Mouse (Mus musculus) lung, adult 2 months (tissue): ENCODE measurements around the gene Rsu1. TPM values are rescaled to one million over a fixed set of nuclear protein-coding genes. Genes with fewer than 3 reads are reported as not detected.

Experiments
- DNase-seq: peaks from one replicate; pipeline ENCODE4 v3.0.0; 2022
- H3K4me1 ChIP-seq: fragments of 200-500 bp; 2 replicates; pipeline ENCODE4 v1.6.1; 2011; ENCODE audit warnings: low read length; ENCODE audit not compliant: control insufficient read depth, insufficient read depth
- H3K4me3 ChIP-seq: fragments of 200-500 bp; replicated peaks from 2 replicates; pipeline ENCODE3; 2011; ENCODE audit warnings: low read depth, mild to moderate bottlenecking, control low read depth, low read length; ENCODE audit errors: extremely low read depth
- CTCF ChIP-seq: fragments of 200-500 bp; IDR thresholded peaks from 2 replicates; pipeline ENCODE4 v1.5.1; 2011; ENCODE audit warnings: mild to moderate bottlenecking, low read length, control low read depth; ENCODE audit not compliant: insufficient read depth
- POLR2A ChIP-seq: fragments of 200-500 bp; IDR thresholded peaks from 2 replicates; pipeline ENCODE4 v1.6.1; 2011; ENCODE audit warnings: low read depth, mild to moderate bottlenecking, control low read depth, low read length, borderline replicate concordance; ENCODE audit errors: extremely low read depth
- WGBS: fragments of 180-500 bp; shearing (Covaris S2); methylation state at CpG from one replicate; pipeline ENCODE4 v1.1.7; 2018; 5-methylcytosine and 5-hydroxymethylcytosine counted together
- polyA plus RNA-seq: library from polyadenylated mRNA; depleted of rRNA; stranded (reverse); fragments of >200 nt; gene quantifications from 2 replicates; pipeline ENCODE4 v1.2.3, GENCODE M21; 2012

Gene Rsu1
- polyA plus RNA-seq, 1 experiment = 125 TPM

DNA sequence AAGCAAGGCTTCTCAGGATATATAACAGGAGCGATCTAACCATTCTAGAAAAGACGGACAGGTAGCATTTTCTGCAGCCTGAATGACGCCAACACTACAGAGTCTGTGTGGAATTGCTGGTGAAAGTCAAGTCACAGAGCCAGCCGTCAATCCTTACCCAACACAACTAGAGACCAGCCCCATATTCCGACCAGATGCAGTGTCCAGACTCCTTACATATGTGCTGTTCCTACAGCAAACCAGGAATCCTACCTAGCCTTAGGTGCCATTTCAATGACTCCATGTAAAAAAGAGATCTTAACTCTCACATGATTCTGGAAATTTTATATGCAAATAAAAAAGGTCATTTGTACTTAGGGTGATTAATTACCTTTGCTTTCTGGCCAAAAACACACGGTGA, 38.9 kb downstream of the Rsu1 start:
- TF ChIP-seq CTCF (no peak), POLR2A (no peak)
- Histone ChIP-seq H3K4me1 (no peaks in the 10 kb centered on the region), H3K4me3 (no peak overlapping the region)
- 90% methylated on average over 6 of the region's 6 CpGs for WGBS
- DNase-seq = no peak

GRCm38 (mm10) chr2:13229686-13230085, 41.5 kb downstream of the Rsu1 start:
- TF ChIP-seq CTCF (no peak), POLR2A (no peak)
- Histone ChIP-seq H3K4me1 (no peaks in the 10 kb centered on the region), H3K4me3 (no peak overlapping the region)
- 78% methylated on average over 3 of the region's 3 CpGs for WGBS
- no peak for DNase-seq

- Histone ChIP-seq H3K4me1 (no peaks in the 10 kb centered on the region), H3K4me3 (no peak overlapping the region)
- TF ChIP-seq POLR2A = no peak
- no peak for TF ChIP-seq CTCF
- 73% methylated on average over 4 of the region's 4 CpGs for WGBS
- DNase-seq = no peak
Observed at GRCm38 (mm10) chr2:13226031-13226430, 45.2 kb downstream of the Rsu1 start.

DNA sequence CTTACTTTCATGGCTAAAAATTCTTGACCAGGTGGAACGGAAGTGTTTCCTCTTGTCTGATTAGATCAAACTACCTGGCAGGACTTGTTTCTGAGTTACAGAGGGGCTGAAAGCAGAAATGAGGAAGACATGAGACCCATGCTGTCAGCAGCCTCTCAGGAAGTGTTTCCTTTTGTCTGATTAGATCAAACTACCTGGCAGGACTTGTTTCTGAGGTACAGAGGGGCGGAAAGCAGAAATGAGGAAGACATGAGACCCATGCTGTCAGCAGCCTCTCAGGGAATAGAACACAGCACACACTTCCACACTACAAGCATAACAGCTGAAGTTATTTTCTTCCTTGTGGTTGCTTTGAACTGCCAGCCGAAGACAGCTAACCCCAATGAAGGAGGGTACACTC, 46.7 kb downstream of the Rsu1 start:
- Histone ChIP-seq H3K4me3 (no peak overlapping the region), H3K4me1 (no peaks in the 10 kb centered on the region)
- DNase-seq = no peak
- WGBS = 84% methylated on average over 3 of the region's 3 CpGs
- TF ChIP-seq POLR2A = no peak
- TF ChIP-seq CTCF = no peak

GRCm38 (mm10) chr2:13223451-13223850, 47.8 kb downstream of the Rsu1 start:
- DNase-seq = no peak
- 78% methylated on average over 4 of the region's 4 CpGs for WGBS
- H3K4me1 ChIP-seq = no peaks in the 10 kb centered on the region
- H3K4me3 ChIP-seq = no peak overlapping the region
- TF ChIP-seq POLR2A = no peak
- TF ChIP-seq CTCF = no peak

DNA sequence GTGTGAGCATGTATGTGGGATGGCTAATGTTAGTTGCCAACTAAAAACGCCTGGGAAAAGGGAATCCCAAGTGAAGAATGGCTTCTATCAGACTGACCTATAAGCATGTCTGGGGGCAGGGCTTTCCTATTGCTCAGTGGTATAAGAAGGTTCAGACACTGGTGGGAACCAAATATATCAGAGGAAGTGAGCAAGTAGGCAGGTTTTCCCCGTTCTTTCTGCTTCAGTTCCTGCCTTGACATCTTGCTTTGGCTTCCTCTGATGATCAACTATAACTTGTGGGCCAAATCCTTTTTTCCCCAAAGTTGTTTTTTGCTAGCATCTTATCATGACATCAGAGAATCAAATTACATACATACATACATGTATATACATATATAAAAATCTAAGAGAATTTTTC, 51.1 kb downstream of the Rsu1 start:
- no peak for TF ChIP-seq POLR2A
- TF ChIP-seq CTCF = no peak
- WGBS = 67% methylated on average over 2 of the region's 2 CpGs

GRCm38 (mm10) chr2:13218112-13218511, 53.1 kb downstream of the Rsu1 start:
- Histone ChIP-seq H3K4me3 (no peak overlapping the region), H3K4me1 (no peaks in the 10 kb centered on the region)
- no peak for TF ChIP-seq CTCF
- DNase-seq = no peak
- WGBS = 79% methylated on average over 6 of the region's 6 CpGs

More for the DNA sequence above, 51.1 kb downstream of the Rsu1 start:
- no peaks in the 10 kb centered on the region for H3K4me1 ChIP-seq
- no peak for DNase-seq
- H3K4me3 ChIP-seq = no peak overlapping the region

GRCm38 (mm10) chr2:13206825-13207224, 64.4 kb downstream of the Rsu1 start:
- H3K4me3 ChIP-seq = no peak overlapping the region
- TF ChIP-seq POLR2A (no peak), CTCF (no peak)
- no peak for DNase-seq
- WGBS = 74% methylated on average over 2 of the region's 2 CpGs
- H3K4me1 ChIP-seq = no peaks in the 10 kb centered on the region

DNA sequence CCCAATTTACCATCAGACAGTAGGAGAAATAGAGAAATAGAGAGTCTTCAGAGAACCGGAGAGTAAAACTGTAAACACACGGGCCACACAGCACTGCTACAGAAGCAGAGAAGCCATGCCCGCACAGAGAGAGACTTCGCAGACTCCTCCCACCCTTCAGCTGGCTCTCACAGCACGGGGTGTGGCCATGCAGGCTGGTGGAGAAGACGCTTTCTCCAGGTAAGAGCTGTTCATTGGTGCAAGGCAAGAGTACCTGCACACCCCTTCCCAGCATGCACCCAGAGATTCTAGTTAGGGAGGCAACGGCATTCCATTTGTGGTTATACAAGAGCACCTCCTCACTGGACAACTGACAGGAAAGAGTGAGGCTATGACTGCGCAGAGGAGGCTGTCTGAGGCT, 64.8 kb downstream of the Rsu1 start:
- DNase-seq = peak; percentile 57
- Histone ChIP-seq H3K4me3 (no peak overlapping the region), H3K4me1 (no peaks in the 10 kb centered on the region)
- WGBS = 68% methylated on average over 8 of the region's 8 CpGs
- TF ChIP-seq POLR2A (no peak), CTCF (no peak)

GRCm38 (mm10) chr2:13202805-13203475, 68.3 kb downstream of the Rsu1 start:
- Histone ChIP-seq H3K4me3 (no peak overlapping the region), H3K4me1 (no peaks in the 10 kb centered on the region)
- DNase-seq = no peak
- TF ChIP-seq POLR2A (no peak), CTCF (no peak)
- 92% methylated on average over 6 of the region's 6 CpGs for WGBS

DNA sequence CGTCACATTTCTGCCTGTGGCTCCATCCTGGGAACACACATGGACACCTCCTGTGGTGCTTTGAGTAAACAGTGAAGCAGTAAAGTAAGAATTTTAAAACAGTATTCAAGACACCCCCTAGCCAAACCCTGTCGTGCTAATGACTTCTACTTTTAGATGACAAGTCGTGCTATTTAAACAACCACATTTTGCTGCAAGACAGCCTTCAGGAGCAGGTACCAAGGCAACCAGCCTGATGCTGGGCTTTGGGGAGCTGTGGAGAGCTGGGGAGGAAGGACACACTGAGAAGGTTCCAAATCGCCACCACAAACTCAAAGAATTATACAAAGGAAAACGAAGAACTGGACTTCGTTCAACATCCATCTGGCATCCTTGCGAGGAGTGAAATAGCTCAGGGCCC, 71.5 kb downstream of the Rsu1 start:
- 79% methylated on average over 7 of the region's 7 CpGs for WGBS
- DNase-seq = no peak

More for the DNA sequence above, 71.5 kb downstream of the Rsu1 start:
- Histone ChIP-seq H3K4me1 (no peaks in the 10 kb centered on the region), H3K4me3 (no peak overlapping the region)
- TF ChIP-seq POLR2A = no peak
- TF ChIP-seq CTCF = no peak
